Mouse (Mus musculus) large intestine, adult 2 months (tissue): ENCODE results near the gene Alad. TPM values are rescaled to one million over a fixed set of nuclear protein-coding genes. Genes with fewer than 3 reads are reported as not detected.
A peak's percentile ranks its signal among the peaks of the same experiment; 100 is the strongest.

Source experiments
- DNase-seq: peaks from one replicate; pipeline ENCODE4 v3.0.0-alpha.2; 2012; ENCODE audit warnings: low read depth, low spot score
- WGBS: fragments of 180-500 bp; shearing (Covaris S2); methylation state at CpG from one replicate; pipeline ENCODE4 v1.1.7; 2018; 5-methylcytosine and 5-hydroxymethylcytosine counted together
- polyA plus RNA-seq: library from polyadenylated mRNA; depleted of rRNA; stranded (reverse); fragments of >200 nt; gene quantifications from 2 replicates; pipeline ENCODE4 v1.2.3, GENCODE M21; 2012; rRNA removed

Gene Alad
- 135 and 144 TPM in 2 replicates for polyA plus RNA-seq

GRCm38 (mm10) chr4:62519849-62520233 is at the start of gene Alad:
Alad (minus strand) TSS chr4:62519918.
- WGBS = under 1% methylated on average over 37 of the region's 37 CpGs
- DNase-seq = no peak

GRCm38 (mm10) chr4:62568359-62568758 is 48.6 kb upstream of the Alad start:
- WGBS = 47% methylated on average over 1 of the region's 1 CpGs
- no peak for DNase-seq

- 88% methylated on average over 6 of the region's 6 CpGs for WGBS
- no peak for DNase-seq
Observed at GRCm38 (mm10) chr4:62567696-62568095, 48.0 kb upstream of the Alad start.

- no peak for DNase-seq
- WGBS = 75% methylated on average over 4 of the region's 4 CpGs
Observed at GRCm38 (mm10) chr4:62566530-62566929, 46.8 kb upstream of the Alad start.

GRCm38 (mm10) chr4:62562006-62562405 is 42.3 kb upstream of the Alad start:
- no peak for DNase-seq
- 67% methylated on average over 4 of the region's 4 CpGs for WGBS

- WGBS = 67% methylated on average over 3 of the region's 3 CpGs
- DNase-seq = no peak
Observed at GRCm38 (mm10) chr4:62561630-62562001, 41.9 kb upstream of the Alad start.

GRCm38 (mm10) chr4:62560963-62561629 is 41.4 kb upstream of the Alad start:
- 23% methylated on average over 4 of the region's 4 CpGs for WGBS
- DNase-seq = peak; percentile 58

GRCm38 (mm10) chr4:62559797-62560329 is 40.1 kb upstream of the Alad start, which contains the start of gene Rgs3:
Rgs3 (plus strand) TSS chr4:62559847.
- WGBS = 47% methylated on average over 6 of the region's 6 CpGs
- no peak for DNase-seq

- DNase-seq = no peak
- 37% methylated on average over 3 of the region's 3 CpGs for WGBS
Observed at GRCm38 (mm10) chr4:62557436-62557835, 37.7 kb upstream of the Alad start.

- no peak for DNase-seq
- WGBS = 71% methylated on average over 7 of the region's 7 CpGs
Observed at GRCm38 (mm10) chr4:62551966-62552365, 32.2 kb upstream of the Alad start.

GRCm38 (mm10) chr4:62544801-62545200 is 25.1 kb upstream of the Alad start:
- no peak for DNase-seq

GRCm38 (mm10) chr4:62543782-62544181 is 24.1 kb upstream of the Alad start:
- 87% methylated on average over 6 of the region's 6 CpGs for WGBS
- no peak for DNase-seq

- no peak for DNase-seq
- 77% methylated on average over 3 of the region's 3 CpGs for WGBS
Observed at GRCm38 (mm10) chr4:62541802-62542201, 22.1 kb upstream of the Alad start.

- 81% methylated on average over 6 of the region's 6 CpGs for WGBS
- DNase-seq = no peak
Observed at GRCm38 (mm10) chr4:62533729-62534128, 14.0 kb upstream of the Alad start.

- 90% methylated on average over 4 of the region's 4 CpGs for WGBS
Observed at GRCm38 (mm10) chr4:62527655-62528054, 7.9 kb upstream of the Alad start.

GRCm38 (mm10) chr4:62526256-62526655 is 6.5 kb upstream of the Alad start:
- DNase-seq = no peak
- 55% methylated on average over 2 of the region's 2 CpGs for WGBS

More at GRCm38 (mm10) chr4:62527655-62528054, 7.9 kb upstream of the Alad start:
- DNase-seq = no peak

- DNase-seq = no peak
- under 1% methylated on average over 10 of the region's 10 CpGs for WGBS
Observed at GRCm38 (mm10) chr4:62525489-62525811, 5.7 kb upstream of the Alad start.

GRCm38 (mm10) chr4:62524651-62525488 is 5.2 kb upstream of the Alad start, which contains the start of the genes Pole3 and 4933430I17Rik:
Pole3 (minus strand) TSS chr4:62525068.
4933430I17Rik (plus strand) TSS chr4:62525369.
- WGBS = under 1% methylated on average over 59 of the region's 59 CpGs
- DNase-seq = peak; percentile 91

GRCm38 (mm10) chr4:62520892-62521400 is 1.2 kb upstream of the Alad start:
- no peak for DNase-seq
- WGBS = 49% methylated on average over 2 of the region's 2 CpGs

- DNase-seq = no peak
- WGBS = 1% methylated on average over 26 of the region's 26 CpGs
Observed at GRCm38 (mm10) chr4:62519122-62519848, 433 bp downstream of the Alad start.
